Mouse (Mus musculus): Measurements from ENCODE around the gene Aip.
"Not testable (repeated sequence)": the region's sequence is repeated elsewhere in the genome, so short reads cannot be mapped to it uniquely, and the experiment has no call there.

The Aip gene

GRCm38 (mm10) chr19:4134354-4134753 is 8.7 kb upstream of the Aip start:
- no peak for DNase-seq

- DNase-seq: no peak
Measured at GRCm38 (mm10) chr19:4131768-4132167, 6.1 kb upstream of the Aip start.

GRCm38 (mm10) chr19:4131075-4131474 is 5.4 kb upstream of the Aip start:
- DNase-seq: no peak

GRCm38 (mm10) chr19:4130106-4130505 is 4.4 kb upstream of the Aip start:
- DNase-seq: no peak

GRCm38 (mm10) chr19:4129462-4129861 is 3.8 kb upstream of the Aip start:
- DNase-seq: no peak

GRCm38 (mm10) chr19:4126759-4127495 is 1.3 kb upstream of the Aip start:
- peak; percentile 60 for DNase-seq

GRCm38 (mm10) chr19:4125268-4125667 is 390 bp downstream of the Aip start:
- DNase-seq: peak; percentile 71

- no peak for DNase-seq
Measured at GRCm38 (mm10) chr19:4124432-4124831, 1.2 kb downstream of the Aip start.

- no peak for DNase-seq
Measured at GRCm38 (mm10) chr19:4122411-4123370, 3.0 kb downstream of the Aip start.

GRCm38 (mm10) chr19:4121896-4122295 is 3.8 kb downstream of the Aip start:
- DNase-seq: not testable (repeated sequence)

GRCm38 (mm10) chr19:4121097-4121805 is 4.4 kb downstream of the Aip start:
- peak; percentile 99 for DNase-seq

- peak; percentile 63 for DNase-seq
Measured at GRCm38 (mm10) chr19:4120496-4120895, 5.2 kb downstream of the Aip start.

- DNase-seq: no peak
Measured at GRCm38 (mm10) chr19:4119716-4120487, 5.8 kb downstream of the Aip start.

GRCm38 (mm10) chr19:4118350-4118749 is 7.3 kb downstream of the Aip start:
- DNase-seq: no peak

GRCm38 (mm10) chr19:4117006-4117405 is 8.7 kb downstream of the Aip start:
- no peak for DNase-seq

GRCm38 (mm10) chr19:4115816-4116215 is 9.8 kb downstream of the Aip start:
- DNase-seq: no peak

- peak; percentile 55 for DNase-seq
Measured at GRCm38 (mm10) chr19:4115144-4115543, 10.5 kb downstream of the Aip start.

GRCm38 (mm10) chr19:4114551-4114950 is 11.1 kb downstream of the Aip start:
- no peak for DNase-seq

- DNase-seq: no peak
Measured at GRCm38 (mm10) chr19:4113806-4114230, 11.8 kb downstream of the Aip start.

GRCm38 (mm10) chr19:4113186-4113805 is 12.4 kb downstream of the Aip start:
- DNase-seq: peak; percentile 97

- DNase-seq: no peak
Measured at GRCm38 (mm10) chr19:4112063-4112960, 13.3 kb downstream of the Aip start.
